Mouse (Mus musculus) embryonic facial prominence, embryonic 11.5 days (tissue): ENCODE results near the gene Mapk7. TPM values are rescaled to one million over a fixed set of nuclear protein-coding genes. Genes with fewer than 3 reads are reported as not detected.

Experiments
- ATAC-seq: fragments of 200-750 bp; cut with Nextera tagmentation; replicated peaks from 2 replicates; pipeline ENCODE4 v1.8.0; 2017; ENCODE audit warnings: low read depth; ENCODE audit not compliant: insufficient number of reproducible peaks, low FRiP score, low TSS enrichment
- DNase-seq: peaks from one replicate; pipeline ENCODE4 v3.0.0-alpha.2; 2015; ENCODE audit warnings: low spot score
- H3K27ac ChIP-seq: fragments of 300-500 bp; sonication (generic); replicated peaks from 2 replicates; pipeline ENCODE4 v1.5.1; 2014; ENCODE audit warnings: mild to moderate bottlenecking, low read depth, low read length, control low read depth
- H3K27me3 ChIP-seq: fragments of 300-500 bp; sonication (generic); 2 replicates; pipeline ENCODE4 v1.6.1; 2014; ENCODE audit warnings: mild to moderate bottlenecking, low read length, moderate library complexity, mixed read lengths; ENCODE audit not compliant: control insufficient read depth, insufficient read depth
- H3K36me3 ChIP-seq: fragments of 300-500 bp; sonication (generic); replicated peaks from 2 replicates; pipeline ENCODE4 v1.6.1; 2014; ENCODE audit warnings: low read depth, mild to moderate bottlenecking, low read length, moderate library complexity, mixed read lengths; ENCODE audit not compliant: control insufficient read depth, insufficient read depth
- H3K4me1 ChIP-seq: fragments of 300-500 bp; sonication (generic); 2 replicates; pipeline ENCODE4 v1.6.1; 2014; ENCODE audit warnings: low read length, mixed read lengths; ENCODE audit not compliant: control insufficient read depth, insufficient read depth
- H3K4me2 ChIP-seq: fragments of 300-500 bp; sonication (generic); 2 replicates; pipeline ENCODE4 v1.6.1; 2014; ENCODE audit warnings: low read depth, mild to moderate bottlenecking, control low read depth, low read length, moderate library complexity
- H3K4me3 ChIP-seq: fragments of 300-500 bp; sonication (generic); 2 replicates; pipeline ENCODE4 v1.5.1; 2014; ENCODE audit warnings: low read depth, low read length, control low read depth
- H3K9ac ChIP-seq: fragments of 300-500 bp; sonication (generic); replicated peaks from 2 replicates; pipeline ENCODE4 v1.6.1; 2014; ENCODE audit warnings: mild to moderate bottlenecking, control low read depth, low read length
- H3K9me3 ChIP-seq: fragments of 300-500 bp; sonication (generic); replicated peaks from 2 replicates; pipeline ENCODE4 v1.6.1; 2016; ENCODE audit warnings: mild to moderate bottlenecking, low read length, inconsistent platforms, mixed read lengths; ENCODE audit not compliant: control insufficient read depth
- WGBS: fragments of 180-500 bp; shearing (Covaris S2); extraction: QIAGEN DNeasy Blood & Tissue Kit; methylation state at CpG from one replicate; pipeline ENCODE4 v1.1.7; 2014; 5-methylcytosine and 5-hydroxymethylcytosine counted together
- polyA plus RNA-seq: library from polyadenylated mRNA; unstranded; fragments of >200 nt; fragmentation: Nextera tagmentation; extraction: Ambion mirVana; gene quantifications from 2 replicates; pipeline ENCODE4 v1.2.1, GENCODE M21; 2014

The Mapk7 gene
- polyA plus RNA-seq, 1 experiment from 2014 or later = 52.3 TPM

DNA sequence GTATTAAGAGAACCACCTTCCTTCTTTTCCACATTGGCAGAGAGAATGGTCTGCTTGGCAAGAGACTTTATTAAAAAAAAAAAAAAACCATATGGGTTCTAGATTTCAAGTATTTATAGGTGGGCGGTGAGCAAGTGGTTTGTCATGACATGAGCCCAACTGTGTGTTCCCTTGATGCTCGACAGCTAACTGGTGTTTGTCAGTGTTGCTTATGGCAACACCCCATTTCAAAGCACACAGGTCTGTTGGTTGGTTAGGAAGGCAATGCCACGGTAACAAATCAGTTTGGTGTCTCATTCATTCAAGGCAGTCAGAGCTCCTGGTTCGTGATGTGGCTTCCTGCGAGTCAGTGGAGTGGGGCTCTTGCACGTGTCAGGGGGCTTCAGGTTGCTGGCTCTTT is 50.4 kb downstream of the Mapk7 start:
- H3K27me3 ChIP-seq = no peaks in the 10 kb centered on the region
- no peaks in the 10 kb centered on the region for H3K4me1 ChIP-seq
- H3K36me3 ChIP-seq = no peaks in the 10 kb centered on the region
- no peaks in the 10 kb centered on the region for H3K9me3 ChIP-seq
- H3K4me3 ChIP-seq = no peak overlapping the region
- WGBS = 95% methylated on average over 6 of the region's 6 CpGs
- ATAC-seq (no peak), DNase-seq (no peak)
- H3K27ac ChIP-seq = no peak overlapping the region
- H3K4me2 ChIP-seq = no peak overlapping the region
- H3K9ac ChIP-seq = no peak overlapping the region

DNA sequence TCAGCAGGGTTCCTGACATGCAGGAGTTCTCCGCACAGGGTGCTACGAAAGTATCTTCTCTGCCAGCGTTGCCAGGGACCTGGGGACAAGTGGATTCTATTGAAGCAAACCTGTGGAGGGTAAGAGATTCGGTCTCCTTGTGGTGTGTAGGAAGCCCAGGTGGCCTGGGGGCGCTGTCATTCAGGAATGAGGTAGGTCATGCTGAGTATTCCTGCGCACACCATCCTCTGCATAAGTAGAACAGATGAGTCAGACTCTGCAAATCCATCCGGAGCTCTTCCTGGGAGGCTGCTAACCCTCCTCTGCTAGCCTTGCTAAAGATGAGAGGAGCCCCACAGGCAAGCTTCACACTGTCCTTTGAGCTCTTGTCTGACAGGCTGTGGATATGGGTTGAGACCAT is 52.5 kb downstream of the Mapk7 start:
- Histone ChIP-seq H3K4me2 (no peak overlapping the region), H3K9me3 (no peaks in the 10 kb centered on the region), H3K4me3 (no peak overlapping the region), H3K27ac (no peak overlapping the region), H3K4me1 (no peaks in the 10 kb centered on the region), H3K36me3 (no peaks in the 10 kb centered on the region), H3K27me3 (no peaks in the 10 kb centered on the region), H3K9ac (no peak overlapping the region)
- WGBS = 83% methylated on average over 7 of the region's 7 CpGs
- ATAC-seq = no peak
- DNase-seq = no peak

DNA sequence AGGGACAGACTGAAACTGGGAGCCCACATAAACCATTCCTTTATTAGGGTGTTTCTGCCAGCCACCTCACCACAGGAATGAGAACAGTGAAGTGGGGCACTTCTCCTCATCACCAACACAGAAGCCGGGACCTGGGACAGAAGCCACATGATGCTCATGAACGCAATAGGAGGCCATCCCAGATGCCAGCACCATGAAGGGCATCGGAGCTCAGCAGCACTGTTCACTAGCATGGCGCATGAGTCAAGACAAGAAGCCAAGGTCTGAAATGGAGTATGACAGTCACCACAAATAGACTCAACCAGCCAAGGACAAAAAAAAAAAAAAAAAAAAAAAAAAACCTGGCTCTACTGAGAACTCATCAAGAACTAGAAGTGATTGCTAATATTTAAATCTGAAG is 53.8 kb downstream of the Mapk7 start:
- Histone ChIP-seq H3K4me3 (no peak overlapping the region), H3K36me3 (no peaks in the 10 kb centered on the region), H3K9me3 (no peaks in the 10 kb centered on the region), H3K4me1 (no peaks in the 10 kb centered on the region), H3K4me2 (no peak overlapping the region), H3K27ac (no peak overlapping the region), H3K9ac (no peak overlapping the region), H3K27me3 (no peaks in the 10 kb centered on the region)
- ATAC-seq = no peak
- DNase-seq = no peak
- 96% methylated on average over 4 of the region's 4 CpGs for WGBS

DNA sequence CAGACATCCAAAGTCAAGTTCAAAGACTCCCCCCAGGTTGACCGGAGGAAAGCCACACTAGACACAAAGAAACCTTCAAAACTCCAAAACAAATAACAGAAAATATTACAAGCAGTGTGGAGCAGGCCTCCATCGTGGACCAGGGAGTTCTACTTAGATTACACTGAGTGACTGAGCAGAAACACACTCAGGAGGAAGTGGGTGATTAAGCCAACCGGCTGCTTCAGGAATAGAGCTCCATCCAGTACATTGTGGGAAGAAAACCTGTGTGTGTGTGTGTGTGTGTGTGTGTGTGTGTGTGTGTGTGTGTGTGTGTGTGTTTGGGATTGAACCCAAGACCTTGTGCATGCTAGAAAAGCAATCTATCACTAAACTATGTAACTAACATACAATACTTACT is 55.0 kb downstream of the Mapk7 start:
- Histone ChIP-seq H3K27ac (no peak overlapping the region), H3K4me3 (no peak overlapping the region), H3K9me3 (no peaks in the 10 kb centered on the region), H3K27me3 (no peaks in the 10 kb centered on the region), H3K4me2 (no peak overlapping the region), H3K36me3 (no peaks in the 10 kb centered on the region), H3K9ac (no peak overlapping the region), H3K4me1 (no peaks in the 10 kb centered on the region)
- ATAC-seq = no peak
- WGBS = 54% methylated on average over 3 of the region's 3 CpGs
- no peak for DNase-seq

Other genes with a start within 250 kb of the Mapk7 start
- 22.4 and 24.2 TPM in 2 replicates for gene Aldh3a2, start 226.9 kb downstream of the Mapk7 start, polyA plus RNA-seq
- gene Slc47a2, start 151.5 kb downstream of the Mapk7 start, polyA plus RNA-seq = not detected in 2 replicates
- 0.18 and 0.48 TPM in 2 replicates for gene Slc47a1, start 116.1 kb downstream of the Mapk7 start, polyA plus RNA-seq
- gene Rnf112, start 40.3 kb downstream of the Mapk7 start, polyA plus RNA-seq = 0.25 and 0.42 TPM in 2 replicates
- gene Mfap4, start 9.0 kb downstream of the Mapk7 start, polyA plus RNA-seq = 234 and 251 TPM in 2 replicates
- 32.1 and 37.0 TPM in 2 replicates for gene B9d1, start 10.7 kb upstream of the Mapk7 start, polyA plus RNA-seq
- 24.2 and 28.5 TPM in 2 replicates for gene Epn2, start 85.3 kb upstream of the Mapk7 start, polyA plus RNA-seq
- gene Grap, start 158.9 kb upstream of the Mapk7 start, polyA plus RNA-seq = 3.4 and 4.8 TPM in 2 replicates
- gene Fam83g, start 189.7 kb upstream of the Mapk7 start, polyA plus RNA-seq = 0.76 and 0.84 TPM in 2 replicates
- gene Slc5a10, start 226.4 kb upstream of the Mapk7 start, polyA plus RNA-seq = not detected in 2 replicates